ENCODE assay signal across 10 mouse cellular contexts in genomic region chr19:3667155-3667895, GRCm38 (mm10). TPM values are rescaled to one million over a fixed set of nuclear protein-coding genes. Genes with fewer than 3 reads are reported as not detected.
A peak's percentile ranks its signal among the peaks of the same experiment; 100 is the strongest.
DNase-seq lines count a peak whose midpoint lies in the region; ATAC-seq and TF ChIP-seq lines count a peak whose summit lies in the region.
"Had no signal": no experiment of that assay in that cellular context is flagged by ENCODE, and none has a peak within 500 bp of the region (broad histone marks: within the 10 kb centered on the region; RNA-seq: fewer than 3 reads in every experiment).

No protein-coding gene starts in this region.

- no peaks in the 10 kb centered on the region for H3K27me3 ChIP-seq in liver, embryonic 12.5 days (replicated peaks)

- no peaks in the 10 kb centered on the region for H3K9me3 ChIP-seq in liver, embryonic 12.5 days (replicated peaks)

- peaks cover 7% of the 10 kb centered on the region for H3K36me3 ChIP-seq in liver, embryonic 12.5 days

- H3K4me3 ChIP-seq in layer of hippocampus, adult 2 months = no peak overlapping the region
- H3K4me3 ChIP-seq in liver, embryonic 12.5 days = no peak overlapping the region

- WGBS in liver, embryonic 12.5 days (ENCODE audit: insufficient replicate concordance) = 37% methylated on average over 6 of the region's 6 CpGs

- no peak overlapping the region for H3K4me2 ChIP-seq in liver, embryonic 12.5 days

- H3K9ac ChIP-seq in liver, embryonic 12.5 days = no peak overlapping the region

- DNase-seq in adrenal gland, postnatal 14 days = peak; percentile 68
- DNase-seq in adrenal gland, postnatal 4 days (ENCODE audit: low spot score in 2 of 2) = no peak
- DNase-seq in layer of hippocampus, adult 2 months (ENCODE audit: low spot score in 2 of 2) = no peak
- DNase-seq in layer of hippocampus, adult 9-10 months (ENCODE audit: low spot score) = no peak
- DNase-seq in urinary bladder, postnatal 25 days (ENCODE audit: low spot score) = no peak
- DNase-seq in urinary bladder, postnatal 4 days (ENCODE audit: low spot score in 2 of 2) = no peak
- DNase-seq: cerebellum, adult 11 months had no signal

- TF ChIP-seq CTCF in layer of hippocampus, adult 2 months (conservative IDR thresholded peaks at IDR 0.05) = no peak

- ATAC-seq in granulocyte monocyte progenitor cell, adult 5-6 weeks (replicated peaks; ENCODE audit: poor library complexity, severe bottlenecking) = peak; percentile 8; the same call in 1 of the 2 replicates
- no peak for ATAC-seq in liver, embryonic 12.5 days
- ATAC-seq: hindbrain, postnatal 0 days had no signal

- peaks cover 60% of the 10 kb centered on the region for H3K4me1 ChIP-seq in liver, embryonic 12.5 days

- peak overlapping the region; percentile 49; the same call in 1 of the 2 replicates for H3K27ac ChIP-seq in layer of hippocampus, adult 2 months
- peak overlapping the region; percentile 29; the same call in 1 of the 2 replicates for H3K27ac ChIP-seq in liver, embryonic 12.5 days
- H3K27ac ChIP-seq: hindbrain, postnatal 0 days had no signal

RNA-seq across cellular contexts. Expression of gene Lrp5, which starts 19.0 kb away (rescaled TPM):
- total RNA-seq in adrenal gland, postnatal 14 days (2021) = 96.5 and 97.9 TPM in 2 replicates
- 100 to 1,000 TPM; 109 to 117 TPM for total RNA-seq in adrenal gland, postnatal 4 days (2021)
- 10 to 100 TPM in 1 of 2 experiments, 1 to 10 TPM in 1; 9.4 to 10.0 TPM for total RNA-seq in layer of hippocampus, adult 2 months (2021)
- 28.0 and 36.6 TPM in 2 replicates for total RNA-seq in granulocyte monocyte progenitor cell, adult 5-6 weeks (2014; fragmentation: Nextera tagmentation)
- total RNA-seq in granulocyte monocyte progenitor cell, adult 5-6 weeks (2017) = 12.5 and 15.1 TPM in 2 replicates
- 2.7 TPM in 2 replicates for polyA plus RNA-seq in liver, embryonic 12.5 days (2016; fragmentation: Nextera tagmentation; extraction: Ambion mirVana)

RNA-seq across cellular contexts. Expression of gene 1810055G02Rik, which starts 40.8 kb away (rescaled TPM):
- 29.2 and 33.7 TPM in 2 replicates for total RNA-seq in adrenal gland, postnatal 14 days (2021)
- total RNA-seq in adrenal gland, postnatal 4 days (2021) = 10 to 100 TPM; 23.7 to 23.9 TPM
- 10 to 100 TPM; 23.3 to 27.2 TPM for total RNA-seq in layer of hippocampus, adult 2 months (2021)
- 10.0 and 13.4 TPM in 2 replicates for total RNA-seq in granulocyte monocyte progenitor cell, adult 5-6 weeks (2014; fragmentation: Nextera tagmentation)
- total RNA-seq in granulocyte monocyte progenitor cell, adult 5-6 weeks (2017) = 4.5 and 9.0 TPM in 2 replicates
- polyA plus RNA-seq in liver, embryonic 12.5 days (2016; fragmentation: Nextera tagmentation; extraction: Ambion mirVana) = 16.4 and 16.5 TPM in 2 replicates
